Mouse (Mus musculus): ENCODE results near the gene Filip1.

The Filip1 gene

DNA sequence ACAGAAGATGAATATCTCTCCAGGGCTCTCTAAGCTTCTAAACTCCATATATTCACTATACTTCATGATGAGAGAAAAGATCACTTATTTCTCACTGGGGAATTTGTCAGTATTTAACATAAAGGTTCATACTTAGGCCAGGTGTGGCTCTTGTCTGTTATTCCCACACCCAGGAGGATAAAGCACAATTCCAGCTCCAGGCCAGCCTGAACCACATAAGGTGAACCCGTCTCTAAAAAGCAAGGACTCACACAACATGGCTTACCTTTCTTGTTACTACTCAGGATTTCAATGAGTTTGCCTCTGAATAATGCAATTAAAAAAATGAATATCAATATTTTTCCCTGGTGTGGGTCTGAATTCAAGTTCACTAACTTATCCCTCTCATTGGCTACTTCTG is 23.6 kb downstream of the Filip1 start:
- in situ Hi-C loops (cut with MboI, MseI), result loop anchor here in 1 of 2 experiments (5.0 kb wide), 1 partner anchor 52 kb away; no protein-coding TSS in a partner anchor

DNA sequence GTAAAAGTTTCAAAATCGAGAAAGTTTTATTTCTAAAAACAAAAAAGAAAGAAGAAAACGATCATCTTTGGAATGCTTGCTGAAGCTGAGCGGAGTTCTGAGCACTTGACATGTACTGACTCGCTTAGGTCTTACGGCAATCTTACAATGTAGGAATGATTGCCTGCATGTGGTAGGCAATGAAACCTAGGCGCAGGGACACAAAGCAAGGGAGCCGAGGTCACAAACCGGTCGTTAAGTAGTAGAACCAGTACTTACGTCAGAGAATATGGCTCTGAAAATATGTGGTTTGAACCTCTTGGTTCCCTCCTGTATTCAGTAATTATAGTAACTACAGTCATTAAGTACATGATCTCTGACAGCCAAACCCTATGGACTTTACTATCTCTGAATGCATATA is 29.4 kb downstream of the Filip1 start:
- in situ Hi-C loops (cut with MboI, MseI), result no loop called here

DNA sequence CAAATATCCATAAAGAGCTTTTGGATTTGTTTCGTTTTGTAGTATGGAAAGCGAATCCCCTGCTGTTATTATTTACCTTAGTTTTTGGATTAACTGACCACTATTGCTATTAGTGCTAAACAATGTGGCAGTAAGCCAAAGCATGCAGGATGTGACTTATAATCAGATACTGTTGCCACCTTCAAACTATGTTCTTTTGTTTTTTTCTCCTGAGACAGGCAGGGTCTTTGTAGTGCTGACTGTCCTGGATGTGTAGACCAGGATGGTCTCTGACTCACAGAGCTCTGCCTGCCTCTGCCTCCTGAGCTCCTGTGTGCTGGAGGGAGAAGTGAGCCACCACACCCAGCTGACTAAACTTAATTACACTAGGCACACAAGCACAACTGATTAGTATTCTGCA is 33.4 kb downstream of the Filip1 start:
- in situ Hi-C loops (cut with MboI, MseI), result no loop called here

DNA sequence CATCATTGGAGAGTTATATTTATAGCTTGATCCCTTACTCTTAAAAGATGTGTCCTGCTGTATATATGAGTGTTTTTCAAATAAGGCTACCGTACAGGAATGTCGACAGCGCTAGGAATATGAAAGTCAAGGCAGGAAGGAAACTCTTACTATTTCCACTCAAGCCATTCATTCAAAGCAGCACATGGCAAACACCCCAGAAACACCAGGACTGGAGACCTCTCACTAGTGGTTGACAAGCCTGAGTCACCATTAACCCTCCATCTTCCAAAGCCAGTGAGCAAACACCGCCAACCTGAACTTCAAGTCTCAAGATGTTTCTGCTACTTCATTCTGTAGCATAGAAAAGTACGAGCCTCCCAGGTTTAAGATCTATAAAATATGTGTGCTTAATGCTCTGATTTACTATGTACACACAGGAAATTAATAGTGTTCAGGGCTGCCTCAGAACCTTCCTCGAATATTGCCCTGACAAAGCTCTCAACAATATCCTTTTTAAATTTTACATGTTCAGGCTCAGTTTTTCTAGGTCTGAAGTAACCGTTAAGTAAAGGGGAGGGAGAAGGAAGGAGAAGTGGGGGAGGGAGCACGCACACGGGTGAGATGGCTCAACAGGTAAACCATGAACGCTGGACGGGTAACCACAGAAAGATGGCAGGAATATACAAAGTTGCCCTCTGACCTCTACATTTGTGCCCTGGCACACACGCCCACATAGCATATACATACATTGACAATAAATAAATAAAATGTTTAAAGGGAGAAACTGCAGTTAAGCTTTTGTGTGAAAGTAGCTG is 34.2 kb downstream of the Filip1 start:
- in situ Hi-C loops (cut with MboI, MseI), result no loop called here

DNA sequence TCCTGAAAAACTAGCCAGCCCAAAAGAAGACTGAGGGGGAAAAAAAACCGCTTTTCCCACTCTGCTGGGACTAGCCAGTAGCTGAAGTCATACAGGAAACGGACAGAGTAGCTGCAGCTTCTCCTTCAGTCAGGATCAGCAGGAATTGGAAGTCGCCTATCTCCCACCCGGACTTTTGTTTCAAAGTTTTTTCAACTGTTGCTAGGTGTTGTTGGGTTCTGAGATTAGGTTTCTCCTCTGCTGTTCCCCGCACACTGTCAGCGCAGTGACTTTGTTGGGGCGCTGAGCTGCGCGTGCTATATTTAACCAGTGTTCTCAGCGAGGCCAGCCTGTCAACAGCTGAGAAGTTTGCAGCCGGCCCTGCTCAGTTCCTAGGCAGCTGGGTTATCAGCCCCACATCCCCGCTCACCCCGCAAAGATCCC is 35.1 kb downstream of the Filip1 start:
- in situ Hi-C loops (cut with MboI, MseI), result no loop called here

DNA sequence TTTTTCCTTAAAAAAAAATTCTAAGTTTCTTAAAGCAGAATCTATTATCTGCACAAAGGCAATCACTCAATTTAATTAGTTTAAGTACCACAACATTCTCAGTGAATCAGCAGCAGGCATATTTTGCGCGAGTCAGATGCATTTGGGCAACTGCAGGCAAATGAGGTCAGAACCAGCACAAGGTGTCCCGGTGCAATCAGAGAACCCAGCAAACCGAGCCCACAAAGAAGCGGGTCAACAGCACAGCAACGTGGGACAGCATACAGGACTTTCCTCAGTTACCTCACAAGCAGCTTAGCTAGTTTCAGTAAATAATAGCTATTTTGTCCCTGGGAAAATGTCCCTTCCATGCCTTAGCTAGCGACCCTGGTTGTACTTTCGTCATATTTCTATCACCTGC is 35.9 kb downstream of the Filip1 start:
- in situ Hi-C loops (cut with MboI, MseI), result no loop called here

DNA sequence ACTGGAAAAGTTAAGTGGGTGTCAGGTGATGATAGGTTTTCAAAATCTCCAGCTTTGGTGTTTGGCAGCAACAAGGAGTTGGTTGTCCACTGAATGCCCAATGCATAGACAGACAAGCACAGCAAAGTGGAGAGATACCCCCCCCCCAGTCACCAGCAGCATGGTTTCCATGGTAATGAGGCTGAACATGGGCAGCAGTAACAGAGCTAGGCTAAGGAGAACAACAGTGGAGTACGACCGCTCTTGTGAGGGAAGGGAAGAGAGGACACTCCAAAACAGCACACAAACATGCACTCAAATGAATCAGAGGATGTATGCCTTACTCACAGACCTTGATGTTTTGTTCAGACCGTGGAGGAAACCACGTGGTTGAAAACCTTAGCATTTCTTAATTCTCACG is 37.5 kb downstream of the Filip1 start:
- in situ Hi-C loops (cut with MboI, MseI), result no loop called here

DNA sequence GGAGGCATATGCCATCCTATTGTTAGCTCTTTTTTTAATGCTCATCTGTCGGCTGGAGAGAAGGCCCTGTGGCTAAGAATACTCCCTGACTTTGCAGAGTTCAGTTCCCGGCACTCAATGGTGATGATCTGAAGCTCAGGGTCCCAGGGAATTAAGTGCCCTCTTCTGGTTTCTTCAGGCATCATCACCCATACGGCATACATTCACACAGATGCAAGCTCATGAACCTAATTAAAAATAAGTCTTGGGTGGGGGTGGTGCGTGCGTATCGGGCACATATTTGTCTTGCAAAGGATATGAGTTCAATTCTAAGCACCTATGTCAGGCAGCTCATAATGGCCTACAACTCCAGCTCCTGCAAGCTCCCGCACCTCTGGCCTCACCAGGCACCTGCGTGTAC is 39.1 kb downstream of the Filip1 start:
- in situ Hi-C loops (cut with MboI, MseI), result no loop called here

DNA sequence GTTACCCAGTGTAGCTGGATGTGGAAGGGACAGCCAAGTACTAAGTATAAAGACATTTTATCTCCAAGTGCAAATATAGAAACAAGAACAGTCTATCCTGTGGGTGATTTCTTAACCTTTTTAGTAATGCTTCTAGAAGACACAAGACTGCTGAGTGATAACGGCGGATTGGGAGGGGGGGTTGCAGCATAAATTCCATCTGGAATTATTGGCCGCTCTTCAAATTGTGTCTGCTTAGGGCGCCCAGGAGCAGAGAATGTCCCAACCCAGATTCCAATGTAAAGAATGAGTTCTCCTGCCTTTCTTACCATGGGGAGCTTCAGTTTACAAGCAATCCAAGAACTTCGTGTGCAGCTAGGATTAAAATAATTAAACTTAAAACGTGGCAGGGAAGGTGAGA is 39.9 kb downstream of the Filip1 start:
- in situ Hi-C loops (cut with MboI, MseI), result no loop called here

DNA sequence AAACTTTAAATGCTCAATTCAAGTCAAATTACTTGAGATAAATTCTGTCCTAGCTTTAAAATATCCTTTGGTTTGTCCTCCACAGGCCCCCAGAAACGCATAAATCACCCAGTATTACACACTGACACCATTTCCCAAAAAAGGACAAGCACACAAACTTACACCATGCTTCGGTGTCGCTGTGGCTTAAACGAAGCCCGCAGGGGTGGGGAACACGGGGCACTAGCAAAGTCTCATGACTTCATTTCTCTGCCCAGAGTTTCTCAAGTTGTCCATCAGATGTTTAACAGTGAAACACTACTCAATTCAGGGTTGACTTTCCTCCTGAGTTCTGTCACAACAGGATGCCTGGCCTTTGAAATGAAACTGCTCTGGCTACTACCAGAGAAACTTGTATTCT is 41.0 kb downstream of the Filip1 start:
- in situ Hi-C loops (cut with MboI, MseI), result no loop called here

DNA sequence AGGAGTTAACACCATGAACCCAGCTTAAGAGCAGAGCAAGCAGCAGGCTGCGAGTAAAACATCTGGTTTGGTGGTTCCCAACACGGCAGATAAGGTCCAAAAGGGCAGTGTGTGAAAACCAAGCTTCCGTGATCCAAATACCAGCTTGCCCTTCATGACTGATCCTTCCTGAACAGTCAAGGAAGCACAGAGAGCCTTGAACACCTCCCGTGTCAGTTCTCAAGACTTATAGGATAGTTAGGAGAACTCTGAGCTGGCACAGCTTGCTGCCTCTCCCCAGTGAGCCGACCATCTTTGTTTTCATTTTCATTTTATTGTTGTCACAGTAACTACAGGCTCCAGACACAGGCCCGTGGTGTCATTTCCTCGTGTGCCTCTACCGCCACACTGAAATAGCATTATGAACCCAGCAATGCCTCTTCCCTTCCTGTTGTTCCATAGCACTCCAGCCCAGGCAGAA is 42.0 kb downstream of the Filip1 start:
- in situ Hi-C loops (cut with MboI, MseI), result no loop called here

DNA sequence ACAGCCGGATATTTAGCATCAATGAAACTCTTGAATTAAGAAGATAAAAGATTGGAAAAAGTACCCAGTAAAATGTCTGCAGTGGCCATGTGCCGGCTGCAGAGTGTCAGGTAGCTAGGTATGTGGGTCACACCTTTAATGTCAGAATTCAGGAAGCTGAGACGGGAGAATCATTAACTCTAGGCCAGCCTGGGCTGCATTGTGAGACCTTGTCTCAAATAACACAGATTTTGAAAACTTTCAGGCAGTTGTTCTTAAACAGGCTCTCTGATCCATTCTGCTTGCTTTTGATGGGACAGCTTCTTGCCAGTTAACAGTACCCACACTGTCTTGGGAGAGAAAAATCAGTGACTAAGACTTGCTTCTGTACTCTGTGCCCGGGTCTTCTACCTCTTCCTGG is 43.1 kb downstream of the Filip1 start:
- in situ Hi-C loops (cut with MboI, MseI), result no loop called here

DNA sequence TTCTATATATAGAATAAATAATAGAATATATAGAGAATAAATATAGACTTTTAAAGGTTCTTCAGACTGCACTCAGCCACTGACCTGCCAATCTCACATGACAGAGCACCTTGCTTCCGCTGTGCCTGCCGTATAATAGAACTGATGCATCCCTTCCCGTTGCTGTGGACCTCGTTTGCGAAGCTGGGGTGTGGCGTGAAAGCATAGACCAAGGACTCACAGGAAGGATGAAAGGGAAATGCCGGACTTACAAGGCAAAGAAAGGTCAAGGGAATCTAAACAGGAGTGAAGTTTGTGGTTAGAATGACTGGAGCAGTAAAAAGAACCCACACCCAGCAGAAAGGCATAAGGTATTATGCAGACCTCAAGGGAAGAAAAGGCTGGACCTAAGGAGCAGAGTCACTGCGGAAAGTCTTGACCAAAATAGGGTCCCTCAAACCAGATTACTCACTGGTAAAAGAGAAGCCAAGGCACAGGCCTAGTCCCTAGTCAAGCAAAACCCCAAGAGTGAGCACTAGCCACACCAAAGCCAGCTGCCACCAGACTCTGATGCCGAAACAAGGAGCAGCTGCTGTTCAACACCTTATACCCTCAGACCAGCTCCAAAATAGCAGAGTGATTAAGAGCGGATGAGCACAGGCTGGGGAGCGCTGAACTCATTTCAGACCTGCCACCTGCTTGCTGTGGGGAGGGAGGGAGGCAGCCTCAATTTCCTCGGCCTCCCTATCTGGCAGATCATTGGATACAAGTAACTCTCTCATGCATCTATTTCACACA is 45.8 kb downstream of the Filip1 start:
- in situ Hi-C loops (cut with MboI, MseI), result no loop called here

DNA sequence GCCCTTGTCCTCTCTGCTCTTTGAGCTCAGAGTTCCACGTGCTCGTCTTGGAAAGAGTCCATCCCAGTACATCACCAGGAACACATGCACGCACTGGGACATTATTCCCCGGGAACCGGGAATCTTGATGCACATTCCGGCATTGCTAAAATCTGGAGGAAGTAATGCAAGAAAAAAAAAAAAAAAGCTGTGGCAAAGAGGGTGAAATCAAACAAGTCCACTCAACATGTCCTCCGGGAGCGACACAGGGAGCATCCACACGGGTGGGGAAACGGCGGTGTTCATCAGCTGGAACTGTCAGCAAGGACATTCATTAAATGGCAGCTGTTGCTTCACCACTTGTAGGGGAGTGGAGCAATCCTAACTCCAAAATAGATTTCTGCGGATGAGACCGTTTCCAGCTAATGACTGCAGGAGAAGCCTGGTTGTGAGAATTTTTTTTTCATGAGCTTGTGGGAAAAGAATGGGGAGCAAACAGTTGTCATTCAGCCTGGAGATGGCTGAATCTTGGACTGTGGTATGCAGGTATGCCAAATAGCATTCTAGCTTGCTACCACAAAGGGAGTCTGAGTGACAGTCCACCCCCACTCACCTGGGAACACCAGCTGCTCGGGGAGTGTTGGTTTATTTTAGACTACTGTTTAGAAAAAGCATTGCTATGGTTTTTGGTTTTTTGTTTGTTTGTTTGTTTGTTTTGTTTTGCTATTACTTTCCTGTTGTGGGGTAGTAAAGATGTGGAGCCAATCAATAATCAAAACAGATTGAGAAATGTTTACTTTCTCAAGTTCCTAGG is 46.9 kb downstream of the Filip1 start:
- in situ Hi-C loops (cut with MboI, MseI), result no loop called here

DNA sequence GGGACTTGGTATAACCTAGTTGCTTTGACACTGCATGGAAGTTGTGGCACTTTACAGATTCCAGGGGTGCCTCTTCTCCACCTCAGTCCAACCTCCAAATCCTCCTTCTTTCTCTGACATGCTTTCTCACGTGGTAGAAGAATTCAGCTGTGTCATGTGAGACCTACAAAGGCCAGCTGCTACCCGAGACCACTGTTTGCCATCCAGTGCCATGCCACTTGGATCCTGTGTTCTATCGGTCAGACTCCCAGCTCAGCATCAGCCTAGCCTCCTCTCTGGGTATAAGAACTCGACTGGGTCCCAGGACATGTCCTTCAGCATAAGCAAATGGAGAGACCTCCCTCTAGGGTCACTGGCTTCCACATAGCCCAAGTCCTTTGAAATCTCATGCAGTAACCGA is 47.6 kb downstream of the Filip1 start:
- in situ Hi-C loops (cut with MboI, MseI), result no loop called here

DNA sequence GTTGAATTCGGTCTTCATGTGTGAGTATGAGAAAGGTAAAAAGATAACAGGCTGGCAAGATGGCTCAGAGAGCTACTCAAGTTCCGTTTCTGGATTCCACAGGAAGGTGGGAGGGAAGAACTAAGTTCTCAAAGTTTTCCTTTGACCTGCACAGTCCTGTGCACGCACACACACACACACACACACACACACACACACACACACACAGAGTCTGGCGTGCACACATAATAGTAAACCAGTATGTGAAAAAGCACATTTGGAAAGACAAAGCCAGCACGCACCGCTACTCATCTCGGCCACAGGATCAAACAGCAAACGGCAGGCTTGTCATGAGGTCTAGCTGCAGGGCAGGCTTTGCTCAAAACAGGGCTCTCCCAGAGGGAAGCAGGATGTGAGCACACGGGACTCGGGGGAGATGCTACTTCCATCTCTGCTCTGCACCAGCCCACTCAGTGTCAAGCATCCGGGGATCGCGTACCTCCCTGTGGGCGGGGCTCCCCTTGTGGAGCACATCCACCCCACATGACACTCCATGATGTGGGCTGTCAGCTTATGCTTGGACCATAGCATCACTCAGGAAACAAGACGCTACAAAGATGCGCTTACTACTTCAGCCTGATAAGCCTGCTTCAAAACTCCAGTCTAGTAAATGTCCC is 50.9 kb downstream of the Filip1 start:
- in situ Hi-C loops (cut with MboI, MseI), result no loop called here

DNA sequence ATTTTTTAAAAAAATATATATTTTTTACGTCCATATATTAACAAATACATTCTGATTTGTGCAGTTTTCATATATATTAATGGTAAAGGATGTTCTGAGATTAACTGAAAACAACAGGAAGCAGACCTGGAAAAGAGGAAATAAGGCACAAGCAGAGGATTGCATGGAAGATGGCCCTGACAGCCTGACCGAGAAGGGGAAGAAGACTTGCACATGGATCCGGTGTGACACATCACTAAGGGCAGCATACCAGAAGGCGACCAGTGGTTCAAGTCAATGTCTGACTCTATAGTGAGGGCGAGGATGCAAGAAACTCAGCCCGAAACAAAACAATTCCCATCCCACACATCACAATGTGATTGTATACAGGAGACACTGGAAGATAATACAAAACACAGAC is 52.2 kb downstream of the Filip1 start:
- in situ Hi-C loops (cut with MboI, MseI), result no loop called here

DNA sequence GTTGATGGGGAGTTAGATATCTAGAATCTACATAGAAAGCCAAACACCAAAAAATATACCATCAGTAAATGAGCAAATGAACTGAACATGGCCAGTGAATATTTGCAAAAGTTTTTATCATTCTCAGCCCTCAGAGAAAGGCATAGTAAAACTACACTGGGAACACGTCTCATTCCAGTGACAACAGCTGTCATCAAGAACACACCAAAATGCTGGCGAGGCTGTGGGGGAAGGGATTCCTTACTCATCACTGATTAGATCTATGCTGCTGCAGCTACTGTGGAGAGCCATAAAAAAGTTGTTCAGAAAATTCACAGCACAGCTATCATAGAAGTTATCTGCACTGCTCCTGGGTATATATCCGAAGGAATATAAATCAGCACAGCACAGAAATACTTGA is 54.3 kb downstream of the Filip1 start:
- in situ Hi-C loops (cut with MboI, MseI), result no loop called here

DNA sequence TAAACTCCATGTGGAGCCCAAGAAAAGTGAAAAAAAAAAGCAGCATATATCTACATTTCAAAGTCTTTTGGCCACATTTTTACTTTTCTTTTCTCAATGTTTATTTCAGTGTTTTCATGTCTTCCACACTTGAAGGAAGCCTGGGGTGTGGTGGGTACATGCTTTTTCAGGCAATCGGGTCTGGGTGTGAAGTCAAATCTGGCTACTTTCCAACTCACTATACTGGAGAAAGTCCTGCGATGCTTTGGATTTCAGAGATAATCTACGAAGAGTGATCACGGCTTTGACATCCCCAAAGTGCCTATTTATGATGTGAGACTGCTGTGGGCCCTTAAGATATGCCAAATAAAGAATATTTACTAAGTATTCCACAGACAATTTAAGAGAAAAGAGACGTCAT is 57.7 kb downstream of the Filip1 start:
- in situ Hi-C loops (cut with MboI, MseI), result no loop called here

DNA sequence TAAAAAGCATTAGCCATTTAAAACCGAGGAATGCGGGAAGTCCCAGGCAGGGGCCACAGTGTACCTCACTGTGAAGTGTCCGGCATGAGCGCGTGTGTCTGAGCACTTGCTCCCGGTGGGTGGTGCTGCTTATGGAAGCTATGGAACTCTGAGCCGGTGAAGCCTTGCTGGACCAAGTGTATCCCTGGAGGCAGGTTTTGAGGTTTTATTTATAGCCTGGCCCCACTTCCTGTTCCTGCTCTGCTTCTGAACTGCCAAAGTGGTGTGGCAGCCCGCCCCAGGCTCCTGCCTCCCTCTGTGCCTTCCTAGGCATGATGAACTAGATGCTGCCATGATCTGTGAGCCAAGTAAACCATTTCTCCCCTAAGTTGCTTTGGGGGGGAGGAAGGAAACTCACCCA is 60.7 kb downstream of the Filip1 start:
- in situ Hi-C loops (cut with MboI, MseI), result no loop called here

DNA sequence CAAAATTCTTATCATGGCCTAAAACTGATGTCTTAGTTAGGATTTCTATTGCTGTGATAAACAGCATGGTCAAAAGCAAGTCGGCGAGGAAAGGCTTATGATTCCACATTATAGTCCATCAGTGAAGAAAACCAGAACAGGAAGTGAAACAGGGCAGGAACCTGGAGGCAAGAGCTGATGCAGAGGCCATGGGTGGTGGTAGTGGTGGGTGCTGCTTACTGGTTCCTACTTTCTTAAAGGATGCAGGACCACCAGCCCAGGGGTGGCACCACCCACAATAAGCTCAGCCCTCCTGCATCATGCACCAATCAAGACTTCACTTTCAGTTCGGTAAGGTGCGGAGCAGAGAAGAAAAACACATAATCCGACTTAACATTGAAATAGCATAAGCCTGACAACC is 61.3 kb downstream of the Filip1 start:
- in situ Hi-C loops (cut with MboI, MseI), result no loop called here

DNA sequence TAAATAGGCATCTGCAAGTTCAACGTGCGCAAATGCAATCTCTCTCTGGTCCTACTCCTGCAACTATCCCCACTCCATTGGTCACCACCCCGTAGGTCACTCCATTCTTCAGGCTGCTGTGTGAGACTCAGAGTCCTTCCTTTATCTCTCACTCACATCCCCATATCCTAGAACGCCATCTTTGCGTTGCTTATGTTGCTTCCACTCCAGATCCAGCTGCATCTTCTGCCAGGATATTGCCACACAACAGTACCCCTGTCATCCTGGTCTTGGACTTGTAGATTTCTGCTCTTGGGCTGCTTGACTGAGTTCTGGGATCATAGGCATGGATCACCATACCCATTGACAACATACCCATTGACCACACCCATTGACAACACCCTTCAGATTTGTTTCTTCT is 62.0 kb downstream of the Filip1 start:
- in situ Hi-C loops (cut with MboI, MseI), result no loop called here
